11 mouse cellular contexts compared by ENCODE assay signal in the genomic region with DNA sequence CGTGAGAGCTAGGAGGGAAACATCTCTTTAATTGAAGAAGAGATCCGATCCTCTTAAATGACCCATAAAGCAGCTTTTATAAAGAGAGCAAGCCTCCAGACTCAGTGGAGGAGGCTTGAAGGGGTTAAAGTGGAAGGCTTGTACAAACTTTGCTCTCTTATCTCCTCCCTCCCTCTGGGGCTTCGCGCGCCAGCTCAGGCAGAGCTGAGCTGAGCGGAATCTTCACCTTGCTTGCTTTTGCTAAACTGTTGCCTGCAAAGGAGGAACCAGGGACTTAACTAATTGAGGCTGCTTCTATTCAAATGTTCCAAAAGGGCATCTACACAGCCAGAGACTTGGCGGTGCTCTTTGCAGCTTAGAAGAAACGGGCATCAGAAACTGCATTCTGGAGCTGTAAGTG. TPM values are rescaled to one million over a fixed set of nuclear protein-coding genes. Genes with fewer than 3 reads are reported as not detected.
DNase-seq lines count a peak whose midpoint lies in the region; ATAC-seq and TF ChIP-seq lines count a peak whose summit lies in the region.
"Had no signal": no experiment of that assay in that cellular context is flagged by ENCODE, and none has a peak within 500 bp of the region (broad histone marks: within the 10 kb centered on the region; RNA-seq: fewer than 3 reads in every experiment).

A gene (plus strand): TSS at position 173 of the 400 bp plus-strand sequence.

- WGBS in kidney, embryonic 14.5 days, result 33% methylated on average over 8 of the region's 8 CpGs
- 24% methylated on average over 8 of the region's 8 CpGs for WGBS in embryonic facial prominence, embryonic 15.5 days
- 14% methylated on average over 8 of the region's 8 CpGs for WGBS in intestine, embryonic 15.5 days
- WGBS in midbrain, postnatal 0 days, result 27% methylated on average over 8 of the region's 8 CpGs

- no peak within 1 kb of the TSS for H3K9ac ChIP-seq in kidney, embryonic 14.5 days (ENCODE audit: low read depth, low read length)
- H3K9ac ChIP-seq in embryonic facial prominence, embryonic 15.5 days, result no peak within 1 kb of the TSS
- H3K9ac ChIP-seq in intestine, embryonic 15.5 days, result no peak within 1 kb of the TSS
- H3K9ac ChIP-seq in midbrain, postnatal 0 days (replicated peaks; ENCODE audit: low read length, poor library complexity, severe bottlenecking), result no peak within 1 kb of the TSS

- no peak within 1 kb of the TSS for H3K27ac ChIP-seq in kidney, embryonic 14.5 days (ENCODE audit: low read depth, low read length)
- no peak within 1 kb of the TSS for H3K27ac ChIP-seq in embryonic facial prominence, embryonic 15.5 days (replicated peaks)
- no peak within 1 kb of the TSS for H3K27ac ChIP-seq in intestine, embryonic 15.5 days
- H3K27ac ChIP-seq in midbrain, postnatal 0 days (ENCODE audit: low read depth, low read length), result no peak within 1 kb of the TSS

- ATAC-seq in kidney, embryonic 14.5 days (ENCODE audit: low FRiP score, low TSS enrichment), result no peak
- no peak for ATAC-seq in embryonic facial prominence, embryonic 15.5 days (ENCODE audit: insufficient number of reproducible peaks, low FRiP score, low TSS enrichment, low read depth)
- ATAC-seq in intestine, embryonic 15.5 days, result no peak
- ATAC-seq in midbrain, postnatal 0 days (ENCODE audit: low FRiP score), result no peak

- no peaks in the 10 kb centered on the region for H3K4me1 ChIP-seq in kidney, embryonic 14.5 days (ENCODE audit: control insufficient read depth, insufficient read depth, low read length)
- H3K4me1 ChIP-seq in embryonic facial prominence, embryonic 15.5 days, result no peaks in the 10 kb centered on the region
- no peaks in the 10 kb centered on the region for H3K4me1 ChIP-seq in intestine, embryonic 15.5 days (replicated peaks)
- no peaks in the 10 kb centered on the region for H3K4me1 ChIP-seq in midbrain, postnatal 0 days (ENCODE audit: insufficient read depth, low read length)

- H3K4me2 ChIP-seq in kidney, embryonic 14.5 days (replicated peaks; ENCODE audit: low read depth, low read length), result peak within 1 kb of the TSS; percentile 33
- peak within 1 kb of the TSS; percentile 21 for H3K4me2 ChIP-seq in embryonic facial prominence, embryonic 15.5 days (replicated peaks)
- H3K4me2 ChIP-seq in intestine, embryonic 15.5 days (replicated peaks), result peak within 1 kb of the TSS; percentile 43
- peak within 1 kb of the TSS; percentile 44 for H3K4me2 ChIP-seq in midbrain, postnatal 0 days (ENCODE audit: low read depth, low read length, poor library complexity, severe bottlenecking)

- H3K36me3 ChIP-seq in kidney, embryonic 14.5 days (ENCODE audit: control insufficient read depth, insufficient read depth, low read length), result no peaks in the 10 kb centered on the region
- no peaks in the 10 kb centered on the region for H3K36me3 ChIP-seq in embryonic facial prominence, embryonic 15.5 days
- H3K36me3 ChIP-seq in intestine, embryonic 15.5 days, result no peaks in the 10 kb centered on the region
- H3K36me3 ChIP-seq in midbrain, postnatal 0 days (ENCODE audit: insufficient read depth, low read length), result no peaks in the 10 kb centered on the region
- H3K36me3 ChIP-seq: G1E had no signal

- H3K9me3 ChIP-seq in kidney, embryonic 14.5 days (ENCODE audit: control insufficient read depth, low read length), result no peaks in the 10 kb centered on the region
- no peaks in the 10 kb centered on the region for H3K9me3 ChIP-seq in embryonic facial prominence, embryonic 15.5 days (replicated peaks)
- H3K9me3 ChIP-seq in intestine, embryonic 15.5 days, result no peaks in the 10 kb centered on the region
- no peaks in the 10 kb centered on the region for H3K9me3 ChIP-seq in midbrain, postnatal 0 days (ENCODE audit: low read length)
- H3K9me3 ChIP-seq: G1E had no signal

- H3K27me3 ChIP-seq in kidney, embryonic 14.5 days (ENCODE audit: control insufficient read depth, insufficient read depth, low read length), result no peaks in the 10 kb centered on the region
- H3K27me3 ChIP-seq in embryonic facial prominence, embryonic 15.5 days, result no peaks in the 10 kb centered on the region; the same call in 1 of the 2 replicates
- H3K27me3 ChIP-seq in intestine, embryonic 15.5 days (replicated peaks), result no peaks in the 10 kb centered on the region
- H3K27me3 ChIP-seq in midbrain, postnatal 0 days (ENCODE audit: insufficient read depth, low read length), result no peaks in the 10 kb centered on the region

- no peak for TF ChIP-seq CTCF in midbrain, postnatal 0 days (IDR thresholded peaks at IDR 0.05)

- DNase-seq in kidney, adult 9 months, result no peak
- no peak for DNase-seq in midbrain, postnatal 0 days (ENCODE audit: low spot score)
- no peak for DNase-seq in left cerebral cortex, adult 9 months (ENCODE audit: low spot score in 2 of 2)
- no peak for DNase-seq in yolk sac, embryonic 10.5 days (ENCODE audit: low spot score)
- no peak for DNase-seq in cerebellum, adult 9-10 months
- DNase-seq: gastrocnemius, postnatal 25 days; lung, postnatal 36 days had no signal

- H3K4me3 ChIP-seq in kidney, embryonic 14.5 days (ENCODE audit: low read length), result peak within 1 kb of the TSS; percentile 13
- 0 out of 2 replicates have a peak within 1 kb of the TSS, but pooled peaks have one; percentile 7 for H3K4me3 ChIP-seq in embryonic facial prominence, embryonic 15.5 days (replicated peaks)
- H3K4me3 ChIP-seq in intestine, embryonic 15.5 days (replicated peaks), result no peak within 1 kb of the TSS
- peak within 1 kb of the TSS; percentile 24 for H3K4me3 ChIP-seq in midbrain, postnatal 0 days (ENCODE audit: low read depth, low read length)

RNA-seq across cellular contexts. Expression of the gene that starts here (rescaled TPM):
- 0.21 and 0.51 TPM in 2 replicates for polyA plus RNA-seq in kidney, embryonic 14.5 days (2014; fragmentation: Nextera tagmentation; extraction: Ambion mirVana)
- 0.59 and 0.91 TPM in 2 replicates for polyA plus RNA-seq in embryonic facial prominence, embryonic 15.5 days (2015; fragmentation: Nextera tagmentation; extraction: Ambion mirVana)
- polyA plus RNA-seq in intestine, embryonic 15.5 days (2015; fragmentation: Nextera tagmentation; extraction: Ambion mirVana), result 0.56 and 0.65 TPM in 2 replicates
- 0.11 and 0.14 TPM in 2 replicates for total RNA-seq in midbrain, postnatal 0 days (2014; rRNA removed)
- polyA plus RNA-seq in midbrain, postnatal 0 days (2015; fragmentation: Nextera tagmentation; extraction: Ambion mirVana), result 0.25 and 0.28 TPM in 2 replicates
- total RNA-seq: G1E had no signal
- polyA plus RNA-seq: G1E had no signal
